Mouse (Mus musculus) intestine, embryonic 14.5 days (tissue): ENCODE measurements around the gene Dtymk. TPM values are rescaled to one million over a fixed set of nuclear protein-coding genes. Genes with fewer than 3 reads are reported as not detected.

ENCODE experiments used
- ATAC-seq: fragments of 200-750 bp; cut with Nextera tagmentation; replicated peaks from 2 replicates; pipeline ENCODE4 v1.8.0; 2017; ENCODE audit warnings: low read depth, moderate number of reproducible peaks, moderate TSS enrichment, moderate library complexity; ENCODE audit not compliant: low FRiP score, low TSS enrichment
- DNase-seq: peaks from one replicate; pipeline ENCODE4 v3.0.0-alpha.2; 2018; ENCODE audit warnings: low spot score
- H3K27ac ChIP-seq: fragments of 300-500 bp; sonication (generic); 2 replicates; pipeline ENCODE4 v1.5.1; 2014; ENCODE audit warnings: low read depth, mild to moderate bottlenecking, control low read depth
- H3K27me3 ChIP-seq: fragments of 300-500 bp; sonication (generic); replicated peaks from 2 replicates; pipeline ENCODE4 v1.6.1; 2014; ENCODE audit warnings: low read length, control low read depth; ENCODE audit not compliant: control insufficient read depth, insufficient read depth
- H3K36me3 ChIP-seq: fragments of 300-500 bp; sonication (generic); 2 replicates; pipeline ENCODE4 v1.6.1; 2014; ENCODE audit warnings: low read length, control low read depth; ENCODE audit not compliant: control insufficient read depth, insufficient read depth
- H3K4me1 ChIP-seq: fragments of 300-500 bp; sonication (generic); replicated peaks from 2 replicates; pipeline ENCODE4 v1.6.1; 2014; ENCODE audit warnings: low read length, control low read depth, mixed read lengths; ENCODE audit not compliant: control insufficient read depth, insufficient read depth
- H3K4me2 ChIP-seq: fragments of 300-500 bp; sonication (generic); 2 replicates; pipeline ENCODE4 v1.6.1; 2014; ENCODE audit warnings: low read length
- H3K4me3 ChIP-seq: fragments of 300-500 bp; sonication (generic); 2 replicates; pipeline ENCODE4 v1.5.1; 2014; ENCODE audit warnings: low read depth, low read length, control low read depth, mixed read lengths
- H3K9ac ChIP-seq: fragments of 300-500 bp; sonication (generic); 2 replicates; pipeline ENCODE4 v1.6.1; 2014; ENCODE audit warnings: mild to moderate bottlenecking, low read length
- H3K9me3 ChIP-seq: fragments of 300-500 bp; sonication (generic); 2 replicates; pipeline ENCODE4 v1.6.1; 2016; ENCODE audit warnings: low read length, control low read depth; ENCODE audit not compliant: control insufficient read depth
- polyA plus RNA-seq: library from polyadenylated mRNA; unstranded; fragments of >200 nt; fragmentation: Nextera tagmentation; extraction: Ambion mirVana; gene quantifications from 2 replicates; pipeline ENCODE4 v1.2.1, GENCODE M21; 2014

The Dtymk gene
- polyA plus RNA-seq, 1 experiment from 2014 or later = 272 TPM

GRCm38 (mm10) chr1:93742910-93743309 lies 58.8 kb downstream of the Dtymk start:
- no peak for ATAC-seq
- no peak overlapping the region for H3K27ac ChIP-seq
- no peaks in the 10 kb centered on the region for H3K9me3 ChIP-seq
- no peaks in the 10 kb centered on the region for H3K27me3 ChIP-seq
- no peak overlapping the region for H3K9ac ChIP-seq
- no peak overlapping the region for H3K4me2 ChIP-seq
- no peaks in the 10 kb centered on the region for H3K4me1 ChIP-seq
- no peak for DNase-seq
- H3K36me3 ChIP-seq = peaks cover 10% of the 10 kb centered on the region; the same call in 1 of the 2 replicates
- H3K4me3 ChIP-seq = no peak overlapping the region

Other genes with a start within 250 kb of the Dtymk start
- 179 and 195 TPM in 2 replicates for gene Stk25, start 143.3 kb downstream of the Dtymk start, polyA plus RNA-seq
- gene Bok, start 116.3 kb downstream of the Dtymk start, polyA plus RNA-seq = 46.5 and 51.3 TPM in 2 replicates
- gene Atg4b, start 50.4 kb downstream of the Dtymk start, polyA plus RNA-seq = 82.4 and 92.0 TPM in 2 replicates
- gene Thap4, start 47.1 kb downstream of the Dtymk start, polyA plus RNA-seq = 60.1 and 63.8 TPM in 2 replicates
- gene Ing5, start 2.0 kb upstream of the Dtymk start, polyA plus RNA-seq = 19.7 and 23.2 TPM in 2 replicates
- gene D2hgdh, start 23.0 kb upstream of the Dtymk start, polyA plus RNA-seq = 13.5 and 14.8 TPM in 2 replicates
- 0.09 and 0.19 TPM in 2 replicates for gene Gal3st2, start 59.4 kb upstream of the Dtymk start, polyA plus RNA-seq
- not detected in 2 replicates for gene Gal3st2b, start 116.4 kb upstream of the Dtymk start, polyA plus RNA-seq
- gene Gal3st2c, start 188.6 kb upstream of the Dtymk start, polyA plus RNA-seq = 0.03 TPM in 1 of 2 replicates, not detected in the other
- gene Neu4, start 218.5 kb upstream of the Dtymk start, polyA plus RNA-seq = not detected in 2 replicates